Mouse (Mus musculus): ENCODE data around the gene Treml4. TPM values are rescaled to one million over a fixed set of nuclear protein-coding genes. Genes with fewer than 3 reads are reported as not detected.
A peak's percentile ranks its signal among the peaks of the same experiment; 100 is the strongest.

Treml4 gene
- polyA plus RNA-seq, 1 experiment from 2014 or later, result 0.59 TPM

DNA sequence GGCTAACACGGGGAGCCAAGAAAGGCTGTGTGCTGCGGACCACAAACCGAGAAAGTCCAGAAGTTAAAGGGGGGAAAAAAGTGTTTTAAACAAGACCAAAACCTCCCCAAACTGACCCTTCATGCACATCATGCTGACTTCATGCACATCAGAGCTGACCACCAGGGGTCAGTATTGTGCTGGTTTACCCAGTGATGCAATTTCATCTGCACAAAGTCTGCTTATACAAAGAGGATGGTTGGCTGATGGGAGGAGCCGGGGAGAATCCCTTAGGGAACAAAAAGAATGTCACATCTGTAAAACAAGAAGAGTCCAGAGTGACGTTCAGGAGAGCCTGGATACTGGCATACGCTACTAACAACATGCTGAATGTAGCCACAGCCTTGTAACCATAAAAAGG is 10.8 kb downstream of the Treml4 start:
- no peak for ATAC-seq (ENCODE audit: extremely low read depth, insufficient number of reproducible peaks, low FRiP score, low TSS enrichment)
- no peaks in the 10 kb centered on the region for H3K9me3 ChIP-seq
- no peak overlapping the region for H3K4me2 ChIP-seq
- no peak overlapping the region for H3K4me3 ChIP-seq
- no peaks in the 10 kb centered on the region for H3K27me3 ChIP-seq (replicated peaks)
- H3K9ac ChIP-seq, result no peak overlapping the region
- no peaks in the 10 kb centered on the region for H3K4me1 ChIP-seq
- WGBS, result 25% methylated on average over 6 of the region's 6 CpGs
- no peaks in the 10 kb centered on the region for H3K36me3 ChIP-seq
- no peak overlapping the region for H3K27ac ChIP-seq (replicated peaks)

DNA sequence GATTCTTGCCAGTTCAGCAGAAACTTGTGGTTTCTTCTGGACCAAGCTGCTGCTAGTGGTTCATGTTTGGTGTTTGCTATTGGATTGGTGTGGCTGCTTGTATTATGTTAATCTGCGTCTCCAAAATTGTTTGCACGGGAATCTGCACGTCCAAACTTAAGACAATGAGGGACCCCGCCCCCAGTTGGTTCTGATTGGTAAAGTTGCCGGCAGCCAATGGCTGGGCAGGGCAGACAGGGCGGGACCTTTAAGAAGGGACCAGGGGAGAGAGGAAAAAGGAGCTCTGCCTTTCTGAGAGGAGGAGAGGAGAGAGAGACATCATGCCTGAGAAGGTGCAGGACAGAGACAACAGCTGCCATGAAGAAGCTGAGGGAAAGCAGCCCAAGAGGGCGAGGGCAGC is 11.6 kb downstream of the Treml4 start:
- Histone ChIP-seq H3K27me3 (replicated peaks) (no peaks in the 10 kb centered on the region), H3K4me2 (no peak overlapping the region), H3K9me3 (no peaks in the 10 kb centered on the region), H3K27ac (replicated peaks) (no peak overlapping the region), H3K4me1 (no peaks in the 10 kb centered on the region; the same call in 1 of the 2 replicates), H3K4me3 (no peak overlapping the region), H3K9ac (no peak overlapping the region), H3K36me3 (no peaks in the 10 kb centered on the region)
- 49% methylated on average over 7 of the region's 7 CpGs for WGBS
- ATAC-seq (ENCODE audit: extremely low read depth, insufficient number of reproducible peaks, low FRiP score, low TSS enrichment), result no peak

- H3K4me1 ChIP-seq, result peaks cover 11% of the 10 kb centered on the region
- H3K4me3 ChIP-seq, result no peak overlapping the region
- no peak for ATAC-seq (ENCODE audit: extremely low read depth, insufficient number of reproducible peaks, low FRiP score, low TSS enrichment)
- H3K27me3 ChIP-seq (replicated peaks), result no peaks in the 10 kb centered on the region
- no peaks in the 10 kb centered on the region for H3K9me3 ChIP-seq
- no peak overlapping the region for H3K9ac ChIP-seq
- no peaks in the 10 kb centered on the region for H3K36me3 ChIP-seq
- no peak overlapping the region for H3K27ac ChIP-seq (replicated peaks)
- H3K4me2 ChIP-seq, result no peak overlapping the region
Observed at GRCm38 (mm10) chr17:48278381-48278780, 14.3 kb downstream of the Treml4 start.

GRCm38 (mm10) chr17:48279002-48279401 is 14.9 kb downstream of the Treml4 start:
- ATAC-seq (ENCODE audit: extremely low read depth, insufficient number of reproducible peaks, low FRiP score, low TSS enrichment), result no peak
- Histone ChIP-seq H3K4me3 (no peak overlapping the region), H3K27ac (replicated peaks) (no peak overlapping the region), H3K9me3 (no peaks in the 10 kb centered on the region), H3K36me3 (no peaks in the 10 kb centered on the region), H3K27me3 (replicated peaks) (no peaks in the 10 kb centered on the region), H3K4me1 (peaks cover 11% of the 10 kb centered on the region), H3K4me2 (no peak overlapping the region), H3K9ac (no peak overlapping the region)
- WGBS, result 55% methylated on average over 4 of the region's 4 CpGs

DNA sequence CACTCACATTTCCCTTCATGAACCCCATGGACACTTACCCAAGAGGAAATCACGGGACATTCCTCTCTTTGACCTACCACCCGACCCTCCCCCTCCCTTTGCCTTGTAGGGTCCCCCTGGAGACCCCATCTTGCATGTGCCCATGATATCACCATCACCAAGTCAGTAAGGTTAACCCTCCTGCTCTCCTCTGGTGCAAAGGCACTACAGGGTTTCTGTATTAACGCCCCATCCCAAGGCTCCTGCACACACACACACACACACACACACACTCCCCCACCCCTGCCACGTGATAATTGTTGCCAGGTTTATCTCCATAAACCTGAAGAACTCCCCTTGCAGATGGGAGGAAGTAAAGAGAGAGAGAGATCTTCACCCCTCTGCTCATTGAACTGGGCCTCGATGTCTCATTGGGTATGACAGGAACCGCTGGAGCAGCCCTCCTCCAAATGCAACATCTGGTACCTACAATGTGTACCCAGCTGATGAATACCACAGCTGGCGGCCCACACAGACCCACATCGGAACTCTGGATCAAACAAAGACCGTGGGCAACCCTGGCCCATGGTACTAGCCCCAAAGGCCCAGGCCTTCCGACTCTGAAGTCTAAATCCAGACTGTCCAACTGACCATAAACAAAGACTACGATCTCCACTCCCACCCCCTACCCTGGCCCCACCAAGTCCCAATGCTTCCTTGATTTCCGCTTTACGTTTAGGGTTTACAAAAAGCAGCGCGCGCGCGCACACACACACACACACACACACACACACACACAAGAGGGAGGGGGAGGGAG is 17.0 kb downstream of the Treml4 start:
- Histone ChIP-seq H3K27ac (replicated peaks) (no peak overlapping the region), H3K4me2 (peak overlapping the region; percentile 67), H3K27me3 (replicated peaks) (no peaks in the 10 kb centered on the region), H3K4me1 (peaks cover 11% of the 10 kb centered on the region), H3K4me3 (peak overlapping the region; percentile 43), H3K9ac (peak overlapping the region; percentile 73), H3K36me3 (no peaks in the 10 kb centered on the region), H3K9me3 (no peaks in the 10 kb centered on the region)
- ATAC-seq (ENCODE audit: extremely low read depth, insufficient number of reproducible peaks, low FRiP score, low TSS enrichment), result 0 out of 2 replicates have a peak, but pooled peaks have one; percentile 14
- 29% methylated on average over 18 of the region's 18 CpGs for WGBS

- WGBS, result 5% methylated on average over 3 of the region's 3 CpGs
- Histone ChIP-seq H3K27ac (replicated peaks) (no peak overlapping the region), H3K9ac (peak overlapping the region; percentile 73), H3K9me3 (no peaks in the 10 kb centered on the region), H3K36me3 (no peaks in the 10 kb centered on the region), H3K4me1 (peaks cover 11% of the 10 kb centered on the region), H3K27me3 (replicated peaks) (no peaks in the 10 kb centered on the region), H3K4me3 (peak overlapping the region; percentile 43), H3K4me2 (peak overlapping the region; percentile 67)
- no peak for ATAC-seq (ENCODE audit: extremely low read depth, insufficient number of reproducible peaks, low FRiP score, low TSS enrichment)
Observed at GRCm38 (mm10) chr17:48281739-48282085, 17.6 kb downstream of the Treml4 start.

- peaks cover 1% of the 10 kb centered on the region; the same call in 1 of the 2 replicates for H3K4me1 ChIP-seq
- no peak overlapping the region for H3K9ac ChIP-seq
- H3K9me3 ChIP-seq, result no peaks in the 10 kb centered on the region
- 31% methylated on average over 1 of the region's 1 CpGs for WGBS
- no peaks in the 10 kb centered on the region for H3K27me3 ChIP-seq (replicated peaks)
- no peak overlapping the region for H3K4me2 ChIP-seq
- no peak overlapping the region for H3K4me3 ChIP-seq
- no peak overlapping the region for H3K27ac ChIP-seq (replicated peaks)
- no peaks in the 10 kb centered on the region for H3K36me3 ChIP-seq
- ATAC-seq (ENCODE audit: extremely low read depth, insufficient number of reproducible peaks, low FRiP score, low TSS enrichment), result no peak
Observed at GRCm38 (mm10) chr17:48286765-48287164, 22.7 kb downstream of the Treml4 start.

GRCm38 (mm10) chr17:48287276-48287675 is 23.2 kb downstream of the Treml4 start:
- no peak overlapping the region for H3K27ac ChIP-seq (replicated peaks)
- no peaks in the 10 kb centered on the region for H3K4me1 ChIP-seq
- ATAC-seq (ENCODE audit: extremely low read depth, insufficient number of reproducible peaks, low FRiP score, low TSS enrichment), result no peak
- H3K9ac ChIP-seq, result no peak overlapping the region
- H3K4me2 ChIP-seq, result no peak overlapping the region
- H3K9me3 ChIP-seq, result no peaks in the 10 kb centered on the region
- H3K4me3 ChIP-seq, result no peak overlapping the region
- H3K27me3 ChIP-seq (replicated peaks), result no peaks in the 10 kb centered on the region
- no peaks in the 10 kb centered on the region for H3K36me3 ChIP-seq
- 50% methylated on average over 2 of the region's 2 CpGs for WGBS

DNA sequence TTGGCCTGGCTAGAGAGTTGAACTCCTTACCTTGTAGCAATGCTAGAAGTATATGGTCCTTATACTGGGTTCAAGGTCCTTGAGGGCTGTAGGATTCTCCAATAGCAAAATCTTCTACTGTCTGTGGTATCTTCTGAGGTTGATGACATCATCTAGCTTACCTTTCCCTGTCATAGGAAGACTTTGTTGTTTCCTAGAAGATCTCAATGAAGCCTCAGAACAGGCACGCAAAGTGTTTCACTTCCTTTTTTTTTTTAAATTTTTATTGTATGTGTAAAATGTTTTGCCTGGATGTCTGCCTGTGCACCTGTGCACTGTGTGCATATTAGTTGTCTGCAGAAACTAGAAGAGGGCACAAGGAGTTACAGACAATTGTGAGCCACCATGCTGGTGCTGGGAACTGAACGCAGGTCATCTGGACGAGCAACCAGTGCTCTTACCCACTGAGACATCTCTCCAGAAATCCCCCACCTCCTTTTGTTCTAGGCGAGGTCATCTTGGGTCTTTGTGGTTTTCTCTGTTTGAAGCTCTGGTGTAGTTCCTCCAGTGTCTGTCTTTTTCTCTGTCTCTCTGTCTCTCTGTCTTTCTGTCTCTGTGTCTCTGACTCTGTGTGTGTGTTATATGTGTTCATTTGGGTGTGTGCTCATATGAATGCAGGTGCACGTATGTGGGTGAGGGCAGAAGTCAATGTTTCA is 29.6 kb downstream of the Treml4 start:
- Histone ChIP-seq H3K4me1 (no peaks in the 10 kb centered on the region; the same call in 1 of the 2 replicates), H3K9me3 (no peaks in the 10 kb centered on the region), H3K4me3 (no peak overlapping the region), H3K36me3 (no peaks in the 10 kb centered on the region), H3K27ac (replicated peaks) (no peak overlapping the region), H3K4me2 (no peak overlapping the region), H3K27me3 (replicated peaks) (no peaks in the 10 kb centered on the region), H3K9ac (no peak overlapping the region)
- 81% methylated on average over 5 of the region's 5 CpGs for WGBS
- ATAC-seq (ENCODE audit: extremely low read depth, insufficient number of reproducible peaks, low FRiP score, low TSS enrichment), result no peak

DNA sequence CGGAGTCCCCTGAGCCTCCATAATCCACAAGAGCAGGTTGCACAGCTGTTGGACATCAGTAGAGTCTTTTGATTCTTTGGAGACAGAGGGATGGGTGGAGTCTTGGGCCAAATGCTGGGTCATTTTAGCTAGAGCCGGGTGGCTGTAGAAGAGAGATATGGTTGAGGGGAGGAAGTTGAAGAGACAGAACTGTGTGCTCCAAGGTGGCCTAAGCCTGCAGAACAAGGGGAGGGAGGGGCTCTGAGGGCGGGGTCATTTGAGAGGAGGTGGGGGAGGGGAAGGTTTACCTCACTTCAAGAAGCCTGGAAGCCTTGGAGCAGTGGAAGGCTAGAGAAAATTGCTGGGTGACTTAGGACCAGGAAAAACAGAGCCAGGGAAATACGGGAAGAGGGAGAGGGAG is 35.1 kb downstream of the Treml4 start, which contains the start of gene Treml2:
Gene Treml2, plus strand, starts transcription at position 296 of the 400 bp plus-strand sequence.
- peak within 1 kb of the TSS; percentile 51 for H3K4me2 ChIP-seq
- ATAC-seq (ENCODE audit: extremely low read depth, insufficient number of reproducible peaks, low FRiP score, low TSS enrichment), result peak; percentile 77

DNA sequence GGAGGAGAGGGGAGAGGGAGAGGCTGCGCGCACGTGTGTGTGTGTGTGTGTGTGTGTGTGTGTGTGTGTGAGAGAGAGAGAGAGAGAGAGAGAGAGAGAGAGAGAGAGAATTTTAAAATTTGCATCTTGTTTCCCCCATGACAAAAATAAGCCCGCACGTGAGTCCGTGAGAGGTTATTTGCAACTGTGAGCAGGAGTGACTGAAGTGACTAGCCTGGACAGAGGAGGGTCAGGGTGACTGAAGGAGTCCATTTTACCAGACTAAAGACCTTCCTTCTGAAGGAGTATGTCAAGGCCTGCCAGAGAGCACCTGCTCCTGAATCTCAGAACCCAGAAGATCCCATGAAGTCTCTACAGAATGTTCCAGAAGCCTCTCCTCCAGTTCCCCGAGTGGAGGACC is 35.7 kb downstream of the Treml4 start:
- H3K27ac ChIP-seq (replicated peaks), result peak overlapping the region; percentile 32; the same call in 1 of the 2 replicates
- H3K9me3 ChIP-seq, result no peaks in the 10 kb centered on the region
- no peaks in the 10 kb centered on the region for H3K36me3 ChIP-seq
- H3K4me3 ChIP-seq, result peak overlapping the region; percentile 33
- WGBS, result 52% methylated on average over 6 of the region's 7 CpGs
- H3K4me1 ChIP-seq, result peaks cover 3% of the 10 kb centered on the region
- H3K4me2 ChIP-seq, result peak overlapping the region; percentile 51
- 0 out of 2 replicates have a peak overlapping the region, but pooled peaks have one; percentile 8 for H3K9ac ChIP-seq
- ATAC-seq (ENCODE audit: extremely low read depth, insufficient number of reproducible peaks, low FRiP score, low TSS enrichment), result 0 out of 2 replicates have a peak, but pooled peaks have one; percentile 9
- no peaks in the 10 kb centered on the region for H3K27me3 ChIP-seq (replicated peaks)

More for the DNA sequence above, 35.1 kb downstream of the Treml4 start, which contains the start of gene Treml2:
- Histone ChIP-seq H3K9me3 (no peaks in the 10 kb centered on the region), H3K36me3 (no peaks in the 10 kb centered on the region), H3K27ac (replicated peaks) (peak within 1 kb of the TSS; percentile 32; the same call in 1 of the 2 replicates), H3K27me3 (replicated peaks) (no peaks in the 10 kb centered on the region), H3K4me1 (no peaks in the 10 kb centered on the region; the same call in 1 of the 2 replicates), H3K4me3 (peak within 1 kb of the TSS; percentile 33), H3K9ac (0 out of 2 replicates have a peak within 1 kb of the TSS, but pooled peaks have one; percentile 8)
- WGBS, result 27% methylated on average over 3 of the region's 4 CpGs
